Mouse (Mus musculus): ENCODE results near the gene Mymx. TPM values are rescaled to one million over a fixed set of nuclear protein-coding genes. Genes with fewer than 3 reads are reported as not detected.
A peak's percentile ranks its signal among the peaks of the same experiment; 100 is the strongest.
"Not testable (repeated sequence)": the region's sequence is repeated elsewhere in the genome, so short reads cannot be mapped to it uniquely, and the experiment has no call there.

The Mymx gene
- not detected for total RNA-seq (2021)

GRCm38 (mm10) chr17:45601877-45602304 is at the start of gene Mymx:
Gene Mymx (minus strand): TSS chr17:45602102.
- no peak for DNase-seq (ENCODE audit: extremely low spot score in 1 of 2, low spot score in 1 of 2)

GRCm38 (mm10) chr17:45644185-45644584 is 42.3 kb upstream of the Mymx start:
- no peak for DNase-seq (ENCODE audit: extremely low spot score in 1 of 2, low spot score in 1 of 2)

- peak; percentile 64 to 86 for DNase-seq (ENCODE audit: extremely low spot score in 1 of 2, low spot score in 1 of 2)
Measured at GRCm38 (mm10) chr17:45642701-45643100, 40.8 kb upstream of the Mymx start.

- DNase-seq (ENCODE audit: extremely low spot score in 1 of 2, low spot score in 1 of 2): no peak
Measured at GRCm38 (mm10) chr17:45641981-45642380, 40.1 kb upstream of the Mymx start.

DNA sequence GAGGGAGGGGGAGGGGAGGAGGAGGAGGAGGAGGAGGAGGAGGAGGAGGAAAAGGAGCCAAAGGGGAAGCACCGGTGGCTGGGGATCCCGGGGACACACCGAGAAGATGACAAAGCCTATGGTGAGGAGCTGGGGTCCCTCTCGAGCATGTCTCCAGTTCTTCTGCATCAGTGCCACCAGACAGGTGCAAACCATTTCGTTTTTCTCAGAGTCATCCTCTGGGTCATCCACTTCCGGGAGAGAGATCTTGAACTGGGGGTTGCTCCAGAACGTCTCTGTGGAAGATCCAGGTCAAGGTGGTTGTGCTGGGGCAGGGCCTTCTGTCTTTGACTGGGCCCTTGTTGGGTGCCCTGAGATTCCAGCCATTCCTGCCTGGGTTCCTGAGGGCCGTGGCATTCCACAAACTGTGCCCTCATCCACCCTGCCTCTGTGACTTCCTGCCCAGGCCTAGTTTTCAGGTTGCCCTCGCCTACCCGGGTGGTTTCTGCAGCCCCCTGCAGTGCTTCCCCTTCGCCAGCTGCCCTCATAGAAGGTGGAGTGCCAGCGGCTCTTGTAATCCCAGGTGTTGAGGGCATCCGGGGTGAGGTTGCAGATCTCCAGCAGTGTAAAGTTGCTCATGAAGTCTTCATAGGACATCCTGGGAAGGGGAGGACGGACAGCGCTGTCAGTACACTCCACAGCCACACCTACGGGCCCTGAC is 36.8 kb upstream of the Mymx start:
- DNase-seq (ENCODE audit: extremely low spot score in 1 of 2, low spot score in 1 of 2): no peak

- DNase-seq (ENCODE audit: extremely low spot score in 1 of 2, low spot score in 1 of 2): no peak
Measured at GRCm38 (mm10) chr17:45634033-45634432, 32.1 kb upstream of the Mymx start.

GRCm38 (mm10) chr17:45631940-45632339 is 30.0 kb upstream of the Mymx start:
- no peak for DNase-seq (ENCODE audit: extremely low spot score in 1 of 2, low spot score in 1 of 2)

DNA sequence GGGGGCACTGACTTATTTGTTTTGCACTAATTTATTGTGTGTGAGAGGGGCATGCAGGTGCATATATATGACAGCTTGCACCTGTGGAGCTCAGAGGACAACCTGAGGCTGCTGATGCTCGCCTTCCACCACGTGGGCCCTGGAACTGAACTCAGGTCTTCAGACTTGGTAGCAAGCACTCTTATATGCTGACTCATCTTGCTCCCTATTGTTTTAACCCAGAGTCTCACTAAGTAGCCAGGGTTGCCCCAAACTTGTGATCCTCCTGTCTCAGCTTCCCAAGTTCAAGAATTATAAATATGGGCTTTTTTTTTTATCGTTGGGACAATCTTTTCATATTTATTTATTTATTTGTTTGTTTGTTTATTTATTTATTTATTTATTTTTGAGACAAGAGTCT is 29.1 kb upstream of the Mymx start:
- no peak for DNase-seq (ENCODE audit: extremely low spot score in 1 of 2, low spot score in 1 of 2)

- DNase-seq (ENCODE audit: extremely low spot score in 1 of 2, low spot score in 1 of 2): peak; percentile 50 to 54
Measured at GRCm38 (mm10) chr17:45629861-45630694, 28.2 kb upstream of the Mymx start.

DNA sequence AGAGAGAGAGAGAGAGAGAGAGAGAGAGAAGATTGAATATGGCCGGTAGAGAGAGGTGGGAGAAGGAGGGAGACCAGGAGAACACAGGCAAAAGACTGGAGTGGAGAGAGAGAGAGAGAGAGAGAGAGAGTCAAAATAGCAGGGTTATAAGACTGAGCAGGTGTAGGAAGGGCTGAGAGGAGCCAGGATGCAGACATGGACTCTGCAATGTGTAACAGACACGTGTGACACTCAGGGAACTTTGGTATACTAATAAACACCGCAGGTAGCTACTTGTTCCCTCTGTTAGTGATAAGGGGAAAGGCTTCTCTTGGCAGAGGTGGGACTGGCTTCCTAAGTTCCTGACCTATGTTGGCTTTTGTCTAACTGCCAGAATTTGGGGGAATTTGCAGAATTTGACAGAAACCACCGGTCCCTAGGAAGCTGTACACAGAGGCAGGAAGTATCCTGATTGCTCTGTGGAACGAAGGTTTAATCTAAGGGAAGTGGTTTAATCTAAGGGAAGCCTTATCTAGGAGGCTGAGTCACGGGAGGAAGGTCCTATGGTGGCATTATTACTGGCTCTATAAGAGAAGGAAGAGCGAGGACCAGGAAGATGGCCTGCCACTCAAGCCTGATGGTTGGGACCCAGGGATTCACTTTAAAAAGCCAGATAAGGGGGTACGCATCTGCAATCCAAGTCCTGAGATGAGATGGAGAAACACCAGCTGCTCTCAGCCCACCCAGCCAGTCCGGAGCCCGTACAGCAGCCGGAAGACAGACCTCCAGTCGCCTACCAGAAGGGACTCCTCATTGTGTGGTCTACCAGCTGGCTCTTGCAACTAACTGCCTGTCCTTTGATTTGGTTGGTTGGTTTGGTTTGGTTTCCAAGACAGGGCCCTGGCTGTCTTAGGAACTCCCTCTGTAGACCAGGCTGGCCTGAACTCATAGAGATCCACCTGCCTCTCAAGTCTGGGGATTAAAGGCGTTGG is 27.3 kb upstream of the Mymx start:
- DNase-seq (ENCODE audit: extremely low spot score in 1 of 2, low spot score in 1 of 2): no peak

GRCm38 (mm10) chr17:45628160-45628559 is 26.3 kb upstream of the Mymx start:
- DNase-seq (ENCODE audit: extremely low spot score in 1 of 2, low spot score in 1 of 2): no peak

DNA sequence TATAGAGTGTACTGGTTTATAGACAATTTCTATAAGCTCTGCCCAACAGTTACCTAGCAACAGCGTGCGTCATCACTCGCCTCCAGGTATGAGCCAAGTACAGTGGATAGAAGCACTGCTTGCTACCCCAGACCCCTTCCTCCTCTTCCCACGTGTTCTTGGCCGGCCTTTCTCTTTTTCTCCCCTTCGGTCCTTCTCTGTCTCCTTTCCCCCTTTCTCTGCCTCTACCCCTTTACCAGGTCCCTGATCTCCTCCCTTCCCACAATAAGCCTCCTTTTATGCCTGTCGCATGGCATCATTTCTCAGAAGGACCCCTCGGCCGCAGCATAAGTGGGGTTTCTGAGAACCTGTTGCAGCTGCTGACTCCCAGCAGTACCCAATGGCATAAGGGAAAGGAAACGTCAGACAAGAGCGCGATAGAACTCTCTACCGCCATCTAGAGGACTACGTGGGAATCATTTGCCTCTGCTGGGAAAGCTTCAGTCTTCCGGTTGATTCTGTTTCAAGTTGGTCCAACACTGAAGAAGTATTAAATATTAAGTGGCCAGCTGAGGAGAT is 24.8 kb upstream of the Mymx start:
- peak; percentile 20 to 64 for DNase-seq (ENCODE audit: extremely low spot score in 1 of 2, low spot score in 1 of 2)

DNA sequence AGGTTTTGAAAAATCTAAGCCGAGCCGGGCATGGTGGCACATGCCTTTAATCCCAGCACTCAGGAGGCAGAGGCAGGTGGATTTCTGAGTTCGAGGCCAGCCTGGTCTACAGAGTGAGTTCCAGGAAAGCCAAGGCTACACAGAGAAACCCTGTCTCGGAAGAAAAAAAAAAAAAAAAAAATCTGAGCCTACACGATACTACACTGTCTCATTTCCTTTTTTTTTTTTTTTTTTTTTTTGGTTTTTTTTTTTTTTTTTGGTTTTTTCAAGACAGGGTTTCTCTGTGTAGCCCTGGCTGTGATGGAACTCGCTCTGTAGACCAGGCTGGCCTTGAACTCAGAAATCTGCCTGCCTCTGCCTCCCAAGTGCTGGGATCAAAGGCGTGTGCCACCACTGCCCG is 21.5 kb upstream of the Mymx start:
- not testable (repeated sequence) for DNase-seq (ENCODE audit: extremely low spot score in 1 of 2, low spot score in 1 of 2)

DNA sequence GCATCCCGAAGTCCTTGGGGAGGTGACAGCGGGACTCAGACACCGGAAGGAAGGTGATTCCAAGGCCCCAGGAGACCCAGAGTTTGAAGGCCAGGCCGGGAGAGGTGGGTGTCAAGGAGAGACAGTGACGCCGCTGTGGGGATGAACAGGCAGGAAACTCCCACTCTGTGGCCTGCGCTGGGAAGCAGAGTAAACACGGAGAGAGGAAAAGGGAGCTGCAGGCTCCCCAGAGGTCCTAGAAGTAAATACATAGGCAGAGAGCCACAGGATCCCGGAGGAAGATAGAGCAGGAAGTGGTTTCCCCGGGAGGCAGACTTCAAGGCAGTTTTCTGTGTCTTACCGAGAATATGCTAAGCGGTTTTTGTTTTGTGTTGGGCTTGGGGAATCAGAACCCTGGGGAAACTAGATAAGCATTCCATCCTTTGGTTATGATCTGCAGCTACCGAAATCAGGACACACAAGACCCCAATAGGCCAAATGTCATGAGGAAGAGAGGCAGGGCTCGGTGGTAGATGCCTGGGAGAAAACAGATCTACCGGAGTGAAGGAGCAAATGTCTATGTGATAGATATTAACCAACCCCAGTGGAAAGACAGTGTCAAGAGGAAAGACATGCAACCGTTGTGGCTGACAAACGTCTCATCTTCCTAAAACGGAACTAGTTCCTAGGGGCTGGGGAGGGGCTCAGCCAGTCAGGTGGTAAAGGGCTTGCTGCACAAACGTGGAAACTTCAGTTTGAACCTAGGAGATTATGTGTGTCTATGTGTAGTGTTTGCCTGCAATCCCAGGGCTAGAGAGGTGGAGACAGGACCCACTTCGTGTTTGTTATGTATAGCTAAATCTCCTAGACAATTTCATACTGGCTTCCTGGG is 17.7 kb upstream of the Mymx start:
- no peak for DNase-seq (ENCODE audit: extremely low spot score in 1 of 2, low spot score in 1 of 2)

- no peak for DNase-seq (ENCODE audit: extremely low spot score in 1 of 2, low spot score in 1 of 2)
Measured at GRCm38 (mm10) chr17:45618941-45619385, 17.1 kb upstream of the Mymx start.

- no peak for DNase-seq (ENCODE audit: extremely low spot score in 1 of 2, low spot score in 1 of 2)
Measured at GRCm38 (mm10) chr17:45617655-45618054, 15.8 kb upstream of the Mymx start.

- DNase-seq (ENCODE audit: extremely low spot score in 1 of 2, low spot score in 1 of 2): no peak
Measured at GRCm38 (mm10) chr17:45616679-45617078, 14.8 kb upstream of the Mymx start.

DNA sequence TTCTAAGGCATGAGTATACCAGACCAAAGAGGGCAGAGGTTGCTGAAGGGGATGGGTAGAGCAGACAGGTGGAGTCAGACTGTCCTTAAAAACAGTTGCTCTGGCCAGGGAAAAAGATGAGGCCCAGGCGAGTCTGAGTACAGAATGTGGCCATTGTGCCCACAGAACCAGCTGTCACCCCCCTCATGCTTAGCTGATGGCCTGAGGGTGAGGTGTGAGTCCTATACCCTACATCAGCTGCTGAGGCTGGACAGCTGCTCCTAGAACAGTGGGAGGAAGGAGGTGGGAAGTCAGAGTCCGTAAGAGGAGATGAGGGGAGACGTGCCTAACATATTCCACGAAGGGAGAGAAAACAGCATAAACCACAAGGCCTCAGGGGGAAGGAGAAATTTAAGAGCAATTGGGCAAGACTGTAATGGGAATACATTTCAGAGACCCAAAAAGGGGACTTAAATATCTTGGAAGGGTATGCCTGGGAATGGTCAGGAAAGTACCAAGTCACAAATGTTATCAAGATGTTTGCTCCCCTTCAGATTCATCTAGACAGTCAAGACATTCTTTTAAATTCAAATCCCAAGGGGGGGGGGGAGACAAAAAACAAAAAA is 14.2 kb upstream of the Mymx start:
- no peak for DNase-seq (ENCODE audit: extremely low spot score in 1 of 2, low spot score in 1 of 2)

GRCm38 (mm10) chr17:45612921-45613320 is 11.0 kb upstream of the Mymx start:
- no peak for DNase-seq (ENCODE audit: extremely low spot score in 1 of 2, low spot score in 1 of 2)

Measured in layer of hippocampus, postnatal 25 days (tissue).